Mouse (Mus musculus): ENCODE data around the gene Nek6. TPM values are rescaled to one million over a fixed set of nuclear protein-coding genes. Genes with fewer than 3 reads are reported as not detected.

Nek6 gene
- total RNA-seq (2015; ENCODE audit: low replicate concordance) (0.42 and 1.4 TPM in 2 replicates), total RNA-seq (2017; ENCODE audit: low replicate concordance) (0.90 and 1.2 TPM in 2 replicates)

DNA sequence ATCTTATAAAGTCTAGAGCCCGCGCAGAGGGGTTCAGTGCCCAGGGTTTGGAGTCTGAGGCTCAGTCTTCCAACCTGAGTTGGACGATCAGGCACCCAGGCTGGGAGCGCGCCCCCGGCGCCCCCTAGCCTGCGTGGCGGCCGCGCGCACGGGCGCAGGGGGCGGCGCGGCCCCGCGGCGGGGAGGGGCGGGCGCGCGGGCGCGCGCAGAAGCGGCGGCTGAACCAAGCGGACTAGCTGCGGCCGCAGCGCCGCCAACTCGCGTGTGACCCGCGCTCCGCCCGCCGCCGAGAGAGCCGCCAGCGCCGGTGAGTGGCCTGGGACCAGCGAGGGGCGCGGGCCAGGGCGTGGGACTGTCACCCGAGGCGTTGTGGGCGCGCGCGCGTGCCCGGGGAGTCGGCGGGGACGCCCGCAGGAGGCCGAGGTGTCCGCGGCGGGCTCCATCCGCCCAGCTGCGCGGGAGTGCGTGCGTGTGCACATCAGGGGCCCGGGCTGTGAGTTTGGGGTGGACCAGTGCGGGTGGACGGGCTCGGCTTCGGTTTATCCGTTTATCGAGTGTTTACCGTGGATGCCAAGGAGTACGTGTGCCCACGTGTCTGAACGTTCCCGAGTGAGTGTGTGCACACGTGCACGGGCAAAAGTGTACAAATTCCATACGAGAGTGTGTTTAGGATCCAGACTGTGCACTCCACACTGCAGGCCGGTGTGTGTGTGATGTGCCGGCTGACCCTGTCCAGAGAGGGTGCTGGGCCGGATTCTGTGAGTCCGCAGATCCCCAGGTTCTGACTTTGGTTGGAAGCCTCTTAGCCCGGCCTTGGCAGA lies at the start of gene Nek6:
Gene Nek6 (plus strand): TSS at position 157 of the 821 bp plus-strand sequence.
- ATAC-seq (replicated peaks; ENCODE audit: low FRiP score, poor library complexity, severe bottlenecking): no peak

DNA sequence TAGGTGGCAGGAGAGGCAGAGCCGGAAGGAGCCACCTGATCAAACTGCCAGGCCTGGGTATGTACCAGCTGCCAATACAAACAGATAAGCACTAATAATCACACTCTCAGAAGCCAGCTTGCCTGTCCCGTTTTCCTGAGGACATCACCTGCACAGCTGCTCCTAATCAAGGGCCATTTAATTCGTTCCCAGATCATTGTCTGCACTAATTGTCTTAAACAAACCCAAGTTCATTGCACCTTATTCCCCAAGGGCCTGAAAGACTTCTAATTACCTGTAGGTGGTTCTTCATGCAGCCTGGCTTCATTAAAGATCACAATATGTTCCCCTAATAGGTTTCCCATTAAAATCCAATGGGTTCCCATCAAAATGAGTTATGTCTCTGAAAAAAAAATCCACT lies 49.1 kb upstream of the Nek6 start:
- no peak for ATAC-seq (replicated peaks; ENCODE audit: low FRiP score, poor library complexity, severe bottlenecking)

DNA sequence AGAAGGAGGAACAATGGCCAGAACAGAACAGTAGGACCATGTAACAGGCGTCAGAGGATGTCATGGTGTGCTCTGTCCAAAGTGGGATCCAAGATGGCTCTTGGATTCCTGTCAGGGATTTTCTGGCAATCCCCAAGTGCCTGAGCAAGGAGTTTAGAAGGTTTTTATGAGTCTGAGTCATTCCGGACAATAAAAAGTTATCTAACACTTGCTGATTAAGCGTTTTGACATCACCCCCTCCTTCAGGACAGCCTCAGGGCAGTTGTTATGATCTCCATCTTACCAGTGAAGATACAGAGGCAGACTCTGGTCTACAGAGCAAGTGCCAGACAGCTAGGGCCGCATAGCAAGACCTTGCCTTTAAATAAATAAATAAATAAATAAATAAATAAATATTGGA lies 42.6 kb upstream of the Nek6 start:
- no peak for ATAC-seq (replicated peaks; ENCODE audit: low FRiP score, poor library complexity, severe bottlenecking)

DNA sequence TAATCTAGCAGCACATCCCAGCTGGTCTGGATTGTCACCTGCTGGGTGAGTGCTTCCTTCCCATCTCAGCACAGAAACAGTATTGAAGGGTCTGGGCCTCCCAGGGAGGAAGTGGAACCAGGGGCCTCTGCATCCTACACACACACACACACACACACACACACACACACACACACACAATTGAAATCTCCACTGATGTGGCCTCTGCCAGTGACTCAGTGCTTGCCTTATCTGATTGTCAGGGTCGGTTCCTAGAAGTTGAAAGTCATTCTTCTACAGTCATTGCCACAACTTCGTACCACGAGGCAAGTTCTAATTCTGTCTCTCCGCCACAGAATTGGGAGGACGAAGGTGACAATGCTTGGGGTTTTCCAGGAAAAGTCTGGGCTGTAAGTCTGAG lies 39.7 kb upstream of the Nek6 start:
- no peak for ATAC-seq (replicated peaks; ENCODE audit: low FRiP score, poor library complexity, severe bottlenecking)

DNA sequence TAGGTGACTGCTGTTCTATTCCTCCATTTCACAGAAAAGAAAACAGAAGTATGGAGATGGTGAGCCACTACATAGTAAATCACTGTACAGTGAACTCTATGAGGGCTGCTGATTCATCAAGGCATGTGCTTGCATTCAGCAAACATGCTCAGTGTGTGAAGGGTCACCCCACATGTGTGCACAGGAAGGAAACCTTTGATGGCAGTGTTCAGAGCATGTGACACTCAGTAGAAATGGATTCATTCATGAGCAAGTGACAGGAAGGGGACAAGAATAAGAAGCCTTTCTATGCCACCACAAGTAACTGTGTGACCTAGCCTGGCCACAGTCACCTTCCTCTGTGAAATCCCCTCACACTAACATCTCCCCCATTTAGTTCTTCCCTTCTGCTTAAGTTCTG lies 38.6 kb upstream of the Nek6 start:
- no peak for ATAC-seq (replicated peaks; ENCODE audit: low FRiP score, poor library complexity, severe bottlenecking)

DNA sequence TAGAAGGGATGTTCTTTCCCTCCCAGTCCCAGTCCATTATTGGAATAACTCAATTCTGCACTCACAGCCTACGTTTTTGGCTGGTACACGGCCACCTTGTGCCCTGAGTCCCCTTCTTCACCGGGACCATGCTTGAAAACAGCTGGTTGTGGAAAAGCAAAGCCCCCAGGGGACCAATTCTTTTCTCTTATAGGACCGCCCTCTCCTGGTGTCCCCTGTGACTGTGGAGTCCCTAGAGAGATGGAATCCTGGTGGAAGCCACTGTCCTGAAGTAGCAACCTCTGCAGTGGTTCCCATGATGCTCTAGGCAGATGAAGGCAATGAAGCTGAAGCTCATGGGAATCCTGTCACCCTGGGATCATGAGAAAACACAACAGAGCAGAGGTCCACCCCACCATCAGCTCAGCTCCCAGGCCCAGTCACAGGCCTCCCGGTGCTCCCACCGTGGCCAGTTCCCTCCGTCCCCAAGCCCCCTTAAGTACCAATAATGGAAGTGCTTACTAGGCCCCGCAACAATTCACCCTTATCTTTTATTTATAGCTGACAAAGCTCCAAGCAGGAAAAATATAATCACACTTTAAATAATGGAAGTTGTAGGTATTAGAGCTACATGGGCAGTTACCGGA lies 34.5 kb upstream of the Nek6 start:
- no peak for ATAC-seq (replicated peaks; ENCODE audit: low FRiP score, poor library complexity, severe bottlenecking)

DNA sequence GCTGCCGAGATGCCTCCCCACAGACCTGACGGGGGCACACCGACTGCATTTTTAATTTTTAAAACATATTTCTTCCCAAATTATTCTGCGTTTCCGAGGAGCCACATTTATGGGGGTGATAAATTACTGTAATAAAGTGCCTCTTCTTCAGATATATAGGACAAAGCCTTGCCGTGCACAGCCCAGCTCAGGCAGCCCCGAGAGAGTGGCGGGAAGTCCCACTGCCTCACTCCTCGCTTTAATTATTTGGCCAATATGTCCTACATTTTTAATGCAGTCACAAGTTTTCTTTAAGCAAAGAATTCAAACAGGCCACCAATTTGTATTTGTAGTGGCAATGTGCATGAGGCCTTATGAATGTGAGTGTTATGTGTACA lies 34.0 kb upstream of the Nek6 start:
- ATAC-seq (replicated peaks; ENCODE audit: low FRiP score, poor library complexity, severe bottlenecking): no peak

DNA sequence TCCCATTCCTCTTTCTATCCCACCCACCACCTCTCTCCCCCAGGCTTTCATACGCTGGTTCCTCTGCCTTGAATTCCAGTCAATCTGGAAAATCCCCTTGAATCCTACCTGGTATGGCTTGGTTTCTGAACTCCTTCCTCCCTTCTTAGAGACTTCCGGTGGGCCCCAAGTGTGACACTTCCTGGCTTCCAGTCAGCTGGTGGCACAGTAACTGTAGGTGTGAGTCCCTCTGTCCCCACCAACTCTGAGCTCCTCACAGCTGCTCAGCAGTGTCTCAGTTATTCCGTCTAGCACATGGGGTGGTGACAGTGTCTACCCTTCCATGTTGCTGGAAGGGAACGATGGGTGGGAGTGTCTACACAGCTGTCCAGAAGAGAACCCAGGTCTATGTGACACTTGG lies 32.8 kb upstream of the Nek6 start:
- ATAC-seq (replicated peaks; ENCODE audit: low FRiP score, poor library complexity, severe bottlenecking): no peak

DNA sequence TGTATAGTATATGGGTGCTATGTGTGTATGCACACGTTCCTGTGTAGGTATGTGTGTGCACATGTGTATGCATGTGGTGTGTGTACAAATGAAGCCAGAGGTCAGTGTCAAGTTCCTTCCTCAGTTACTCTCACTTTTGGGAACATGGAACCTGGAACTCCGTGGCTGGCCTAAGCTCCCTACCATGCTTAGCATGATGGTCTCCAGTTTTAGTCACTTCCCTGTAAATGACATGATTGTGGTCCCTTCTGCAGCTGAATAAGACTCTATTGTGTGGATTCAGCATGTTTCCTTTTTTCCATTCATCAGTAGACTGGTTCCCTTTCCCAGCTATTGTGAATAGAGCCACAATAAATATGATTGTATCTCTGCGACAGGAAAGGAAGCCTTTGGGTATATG lies 31.9 kb upstream of the Nek6 start:
- no peak for ATAC-seq (replicated peaks; ENCODE audit: low FRiP score, poor library complexity, severe bottlenecking)

DNA sequence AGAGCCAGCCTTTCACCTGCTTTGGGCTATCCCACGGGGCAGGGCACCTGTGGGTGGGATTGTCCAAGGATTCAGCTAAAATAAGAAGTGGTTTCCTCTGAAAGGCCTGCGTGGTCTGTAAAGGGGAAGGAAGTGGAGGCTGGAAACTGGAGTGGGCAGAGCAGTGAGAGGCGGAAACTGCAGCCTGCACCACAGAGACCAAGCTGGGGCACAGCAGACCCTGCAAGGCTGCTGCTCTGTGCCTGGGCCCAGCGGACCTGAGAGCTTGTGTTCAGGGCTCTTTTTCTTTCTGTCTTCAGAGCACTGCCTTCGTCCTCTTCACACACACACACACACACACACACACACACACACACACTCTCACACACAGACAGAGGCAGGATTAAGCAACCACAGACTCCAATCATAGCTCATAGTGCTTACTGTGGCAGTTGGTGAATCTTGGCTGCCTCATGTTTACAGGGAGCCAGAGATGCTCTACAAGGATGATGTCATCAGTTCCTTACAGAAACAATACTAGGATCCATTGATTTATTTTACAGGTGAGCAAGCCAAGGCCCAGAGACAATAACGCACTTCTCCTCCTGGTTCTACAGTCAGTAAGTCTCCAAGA lies 30.2 kb upstream of the Nek6 start:
- ATAC-seq (replicated peaks; ENCODE audit: low FRiP score, poor library complexity, severe bottlenecking): no peak

DNA sequence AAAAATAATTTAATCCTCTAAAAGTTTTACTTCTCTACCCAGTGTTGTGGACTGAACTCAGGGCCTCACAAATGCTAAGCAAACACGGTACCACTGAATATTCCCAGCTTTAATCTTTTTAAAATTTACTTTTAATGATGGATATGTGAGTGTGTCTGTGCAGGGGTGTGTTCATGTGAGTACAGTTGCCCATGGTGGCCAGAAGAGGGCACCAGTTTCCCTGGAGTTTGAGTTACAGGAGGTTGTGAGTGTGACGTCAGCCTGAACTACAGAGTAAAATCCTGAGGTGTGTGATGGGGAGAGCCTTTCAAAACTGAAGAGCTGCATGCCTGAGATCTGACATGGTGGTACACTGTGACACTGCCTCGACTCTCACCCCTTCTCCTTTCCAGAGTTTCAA lies 29.3 kb upstream of the Nek6 start:
- ATAC-seq (replicated peaks; ENCODE audit: low FRiP score, poor library complexity, severe bottlenecking): no peak

DNA sequence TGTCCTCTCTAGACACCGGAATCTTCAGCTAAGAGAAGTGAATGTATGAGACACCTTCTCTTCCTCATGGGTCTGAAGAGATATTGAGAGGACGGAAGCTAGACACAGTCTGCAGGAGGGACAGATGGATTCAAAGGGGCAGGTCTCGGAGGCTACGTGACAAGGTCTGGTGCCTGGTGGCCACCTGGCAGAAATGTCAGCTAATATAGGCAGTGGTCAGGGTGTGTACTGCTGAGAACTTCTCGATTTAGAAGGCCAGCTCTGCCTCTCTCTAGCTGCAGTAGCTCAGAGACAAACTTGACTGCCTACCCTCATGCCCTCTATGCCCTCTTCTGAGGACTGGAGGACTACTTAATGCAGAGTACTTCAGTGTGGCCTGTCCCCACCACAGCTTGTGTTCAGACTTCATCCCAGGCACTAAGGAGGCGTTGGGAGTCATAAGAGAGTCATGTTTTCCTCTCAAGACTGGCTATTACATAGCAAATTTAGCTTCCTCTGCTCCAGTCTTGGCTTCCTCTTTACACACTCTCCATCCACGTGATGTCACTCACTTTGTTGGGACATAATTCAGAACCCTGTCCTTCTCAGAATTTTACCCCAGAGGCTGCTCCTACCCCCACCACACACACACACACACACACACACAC lies 28.3 kb upstream of the Nek6 start:
- no peak for ATAC-seq (replicated peaks; ENCODE audit: low FRiP score, poor library complexity, severe bottlenecking)

DNA sequence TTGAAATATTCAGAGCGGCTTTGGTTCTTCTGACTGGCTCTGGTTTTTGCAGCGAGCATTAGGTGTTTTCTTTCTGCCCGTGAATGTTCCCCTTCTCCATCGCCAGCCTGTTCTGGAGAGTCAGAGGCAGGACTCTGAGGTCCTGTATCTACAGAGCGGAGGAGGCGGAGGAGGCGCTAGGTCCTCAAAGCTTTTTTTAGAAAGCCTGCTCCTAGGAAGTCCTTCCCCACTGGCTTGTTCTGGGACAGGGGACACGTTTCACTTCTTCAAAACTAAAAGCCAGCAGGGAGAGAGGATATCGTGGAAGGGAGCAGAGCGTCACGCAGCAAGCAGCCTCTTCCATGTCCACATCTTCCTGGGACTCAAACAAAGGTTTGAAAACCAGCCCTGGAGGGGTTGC lies 26.9 kb upstream of the Nek6 start:
- no peak for ATAC-seq (replicated peaks; ENCODE audit: low FRiP score, poor library complexity, severe bottlenecking)

DNA sequence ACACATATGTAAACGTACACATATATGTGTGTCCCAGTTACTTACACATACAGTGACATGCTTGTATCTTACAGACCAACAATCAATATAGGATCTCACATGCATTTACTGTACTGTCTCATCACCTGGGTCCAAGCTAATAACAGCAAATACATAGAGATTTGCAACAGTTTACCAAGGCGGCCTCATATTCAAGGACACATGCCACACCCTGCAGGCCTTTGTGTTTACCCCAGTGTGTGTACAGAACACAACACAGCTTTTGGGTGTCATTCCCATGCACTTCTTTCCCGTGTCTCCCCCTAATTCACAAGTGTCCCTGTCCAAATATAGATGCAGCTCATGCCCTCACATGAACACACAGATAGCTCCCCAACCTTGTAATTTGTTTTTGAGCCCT lies 26.0 kb upstream of the Nek6 start:
- ATAC-seq (replicated peaks; ENCODE audit: low FRiP score, poor library complexity, severe bottlenecking): no peak

DNA sequence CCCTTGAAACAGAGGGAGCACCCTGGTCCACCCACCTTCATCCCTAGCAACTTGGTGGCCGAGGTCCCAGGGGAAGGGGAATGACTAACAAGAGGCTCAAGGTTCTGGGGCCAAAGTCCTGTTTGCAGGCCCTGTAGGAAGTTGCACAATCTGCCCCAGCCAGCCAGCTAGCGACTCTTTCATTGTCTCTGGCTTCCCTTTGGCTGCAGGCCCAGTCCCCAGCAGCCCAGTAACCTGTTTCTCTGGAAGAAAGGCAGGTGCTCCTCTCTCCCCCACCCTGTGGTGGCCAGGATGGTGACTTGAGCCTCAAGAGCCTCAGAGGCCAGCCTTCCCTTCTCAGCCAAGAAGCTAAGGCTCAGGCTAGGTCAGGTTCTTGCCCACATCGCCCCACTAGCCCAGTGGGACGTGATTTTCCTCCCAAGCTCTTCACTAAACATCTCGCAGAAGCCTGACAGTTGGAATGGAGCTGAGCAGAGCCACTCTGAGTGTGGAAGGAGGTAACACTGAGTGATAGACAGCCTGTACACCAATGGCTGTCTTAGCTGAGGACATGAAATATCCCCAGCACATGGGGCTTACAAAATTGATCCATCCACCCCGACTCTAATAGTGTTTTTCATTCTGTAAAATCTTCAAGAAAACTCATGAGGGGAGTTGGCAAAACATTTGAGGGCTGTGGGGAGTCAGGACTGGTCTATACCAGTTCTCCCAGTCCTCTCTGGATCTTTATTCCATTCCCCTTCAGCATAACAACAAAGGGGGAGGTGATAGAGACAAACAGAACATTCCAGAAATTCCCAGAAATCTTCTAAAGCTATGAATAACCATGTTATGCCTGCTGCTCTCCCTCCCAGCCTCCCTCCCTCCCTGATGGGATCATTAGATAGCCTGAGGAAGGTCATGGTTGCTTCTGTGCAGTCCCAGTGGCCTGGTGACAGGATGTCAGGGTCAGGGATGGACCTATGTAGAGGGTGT lies 25.2 kb upstream of the Nek6 start:
- no peak for ATAC-seq (replicated peaks; ENCODE audit: low FRiP score, poor library complexity, severe bottlenecking)

DNA sequence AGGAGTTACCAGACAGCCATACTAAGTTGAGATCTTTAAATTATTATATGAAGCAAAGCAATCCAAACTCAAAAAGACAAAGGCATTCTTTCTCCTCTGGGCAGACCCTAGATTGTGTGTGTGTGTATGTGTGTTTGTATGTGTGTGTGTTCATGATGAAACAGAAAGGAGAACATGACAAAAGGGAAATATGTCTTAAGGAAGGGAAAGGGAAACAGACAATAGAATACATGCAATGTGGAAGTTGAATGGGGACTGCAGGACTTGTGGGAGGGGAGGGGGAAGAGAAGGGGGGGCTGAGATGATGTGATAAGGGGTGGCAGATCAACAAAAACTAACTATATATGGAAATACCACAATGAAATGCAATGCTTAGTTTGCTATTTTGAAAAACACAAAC lies 13.8 kb upstream of the Nek6 start:
- ATAC-seq (replicated peaks; ENCODE audit: low FRiP score, poor library complexity, severe bottlenecking): no peak

DNA sequence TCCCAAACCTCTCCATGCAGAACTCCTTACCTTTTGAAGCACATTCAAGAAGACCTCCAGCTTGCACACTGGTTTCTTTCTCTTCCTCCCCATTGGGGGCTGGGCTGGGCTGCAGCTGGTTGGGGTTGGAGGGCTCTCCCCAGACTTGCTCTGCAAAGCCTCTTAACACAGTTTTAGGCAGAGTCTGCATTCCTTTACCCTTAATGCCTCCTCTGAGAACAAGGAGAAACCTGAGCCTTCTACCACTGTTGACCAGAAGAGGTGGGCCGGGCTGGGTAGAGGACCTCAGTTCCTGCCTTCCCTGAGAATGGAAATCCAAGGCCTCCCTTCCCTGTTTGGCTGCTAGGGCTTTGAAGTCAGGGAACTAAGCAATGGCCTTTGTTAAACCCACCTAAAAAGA lies 9.8 kb upstream of the Nek6 start:
- no peak for ATAC-seq (replicated peaks; ENCODE audit: low FRiP score, poor library complexity, severe bottlenecking)

DNA sequence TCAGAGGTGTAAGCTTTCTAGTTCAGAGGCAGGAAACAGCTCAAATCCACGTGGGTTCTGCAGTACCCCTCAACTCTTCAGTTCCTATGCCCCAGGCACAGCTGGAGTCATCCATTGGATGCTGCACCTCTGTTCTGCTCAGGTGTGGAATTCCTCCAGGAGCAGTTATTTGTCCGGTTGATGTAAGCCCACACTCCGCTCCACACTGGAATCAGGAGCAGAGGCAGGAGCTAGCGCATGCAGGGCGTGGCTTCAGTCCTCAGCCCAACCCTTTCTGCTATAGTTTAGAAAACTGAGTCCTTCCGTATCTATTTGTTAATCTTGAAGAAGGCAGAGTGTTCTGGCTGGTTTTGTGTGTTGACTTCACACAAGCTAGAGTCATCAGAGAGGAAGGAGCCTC lies 9.3 kb upstream of the Nek6 start:
- ATAC-seq (replicated peaks; ENCODE audit: low FRiP score, poor library complexity, severe bottlenecking): no peak

DNA sequence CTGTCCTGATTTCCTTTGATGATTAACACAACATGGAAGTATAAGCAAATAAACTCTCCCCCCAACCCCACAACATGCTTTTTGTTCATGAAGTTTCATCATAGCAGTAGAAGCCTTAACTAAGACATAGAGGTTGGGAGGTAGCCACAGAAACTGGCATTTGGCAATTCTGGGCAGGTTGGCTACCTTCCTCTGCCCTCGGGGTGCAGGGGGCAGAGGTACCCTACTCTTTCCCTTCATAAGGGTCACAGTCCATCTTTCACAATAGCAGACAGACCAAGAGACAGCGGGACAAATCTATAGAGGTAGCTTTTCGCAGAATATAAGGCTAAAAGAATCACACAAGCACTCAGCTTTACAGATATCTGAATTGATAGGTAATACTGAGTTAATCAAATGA lies 8.7 kb upstream of the Nek6 start:
- no peak for ATAC-seq (replicated peaks; ENCODE audit: low FRiP score, poor library complexity, severe bottlenecking)

DNA sequence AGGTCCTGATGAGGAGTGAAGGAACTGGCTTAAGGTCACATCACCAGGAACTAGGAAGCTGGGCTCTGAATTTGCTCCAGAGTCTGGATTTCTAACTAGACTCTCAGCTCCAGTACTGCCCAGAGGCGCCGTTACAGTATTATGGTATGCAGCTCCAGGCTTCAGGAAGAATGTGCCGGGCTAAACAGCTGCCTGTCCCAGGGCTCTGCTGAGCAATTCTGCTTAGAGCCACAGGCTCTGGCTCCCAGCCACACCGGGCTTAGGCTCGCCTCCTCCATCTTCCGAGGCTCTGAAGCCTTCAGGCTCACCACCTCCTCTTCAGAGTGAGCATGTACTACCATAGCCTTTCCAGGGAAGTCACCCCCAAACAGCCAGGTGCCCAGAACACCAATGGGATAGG lies 7.1 kb upstream of the Nek6 start:
- ATAC-seq (replicated peaks; ENCODE audit: low FRiP score, poor library complexity, severe bottlenecking): no peak
